Mouse (Mus musculus) intestine, embryonic 14.5 days (tissue): ENCODE measurements around the gene Pdcd7. TPM values are rescaled to one million over a fixed set of nuclear protein-coding genes. Genes with fewer than 3 reads are reported as not detected.

Source experiments
- ATAC-seq: fragments of 200-750 bp; cut with Nextera tagmentation; replicated peaks from 2 replicates; pipeline ENCODE4 v1.8.0; 2017; ENCODE audit warnings: low read depth, moderate number of reproducible peaks, moderate TSS enrichment, moderate library complexity; ENCODE audit not compliant: low FRiP score, low TSS enrichment
- DNase-seq: peaks from one replicate; pipeline ENCODE4 v3.0.0-alpha.2; 2018; ENCODE audit warnings: low spot score
- H3K27ac ChIP-seq: fragments of 300-500 bp; sonication (generic); 2 replicates; pipeline ENCODE4 v1.5.1; 2014; ENCODE audit warnings: low read depth, mild to moderate bottlenecking, control low read depth
- H3K27me3 ChIP-seq: fragments of 300-500 bp; sonication (generic); replicated peaks from 2 replicates; pipeline ENCODE4 v1.6.1; 2014; ENCODE audit warnings: low read length, control low read depth; ENCODE audit not compliant: control insufficient read depth, insufficient read depth
- H3K36me3 ChIP-seq: fragments of 300-500 bp; sonication (generic); 2 replicates; pipeline ENCODE4 v1.6.1; 2014; ENCODE audit warnings: low read length, control low read depth; ENCODE audit not compliant: control insufficient read depth, insufficient read depth
- H3K4me1 ChIP-seq: fragments of 300-500 bp; sonication (generic); replicated peaks from 2 replicates; pipeline ENCODE4 v1.6.1; 2014; ENCODE audit warnings: low read length, control low read depth, mixed read lengths; ENCODE audit not compliant: control insufficient read depth, insufficient read depth
- H3K4me2 ChIP-seq: fragments of 300-500 bp; sonication (generic); 2 replicates; pipeline ENCODE4 v1.6.1; 2014; ENCODE audit warnings: low read length
- H3K4me3 ChIP-seq: fragments of 300-500 bp; sonication (generic); 2 replicates; pipeline ENCODE4 v1.5.1; 2014; ENCODE audit warnings: low read depth, low read length, control low read depth, mixed read lengths
- H3K9ac ChIP-seq: fragments of 300-500 bp; sonication (generic); 2 replicates; pipeline ENCODE4 v1.6.1; 2014; ENCODE audit warnings: mild to moderate bottlenecking, low read length
- H3K9me3 ChIP-seq: fragments of 300-500 bp; sonication (generic); 2 replicates; pipeline ENCODE4 v1.6.1; 2016; ENCODE audit warnings: low read length, control low read depth; ENCODE audit not compliant: control insufficient read depth
- WGBS: fragments of 180-500 bp; shearing (Covaris S2); extraction: QIAGEN DNeasy Blood & Tissue Kit; methylation state at CpG from one replicate; pipeline ENCODE4 v1.1.7; 2014; 5-methylcytosine and 5-hydroxymethylcytosine counted together
- polyA plus RNA-seq: library from polyadenylated mRNA; unstranded; fragments of >200 nt; fragmentation: Nextera tagmentation; extraction: Ambion mirVana; gene quantifications from 2 replicates; pipeline ENCODE4 v1.2.1, GENCODE M21; 2014

Gene Pdcd7
- polyA plus RNA-seq, 1 experiment from 2014 or later = 11.2 TPM

DNA sequence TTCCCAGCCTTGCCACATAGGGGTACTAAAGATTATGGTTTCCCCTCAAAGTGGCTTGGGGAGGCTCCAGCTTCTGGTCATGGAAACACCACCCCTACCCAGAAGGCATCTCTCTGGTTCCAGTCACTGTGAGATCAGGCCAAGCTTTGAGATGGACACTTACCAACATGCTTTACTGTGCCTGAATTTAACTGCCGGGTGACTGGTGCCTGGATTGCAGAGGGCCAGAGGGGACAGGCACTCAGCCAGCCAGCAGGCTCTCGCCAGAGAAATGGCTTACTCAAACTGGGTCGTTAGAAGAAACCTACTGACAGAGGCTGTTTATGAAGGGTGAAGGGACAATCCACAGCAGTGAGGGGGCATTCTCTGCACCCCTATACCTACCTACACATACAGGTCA is 38.4 kb downstream of the Pdcd7 start:
- ATAC-seq (no peak), DNase-seq (no peak)
- Histone ChIP-seq H3K4me1 (peaks cover 6% of the 10 kb centered on the region; the same call in 1 of the 2 replicates), H3K4me3 (no peak overlapping the region), H3K4me2 (no peak overlapping the region), H3K9me3 (no peaks in the 10 kb centered on the region), H3K9ac (no peak overlapping the region), H3K27ac (no peak overlapping the region), H3K36me3 (no peaks in the 10 kb centered on the region), H3K27me3 (peaks cover 83% of the 10 kb centered on the region)
- 39% methylated on average over 3 of the region's 3 CpGs for WGBS

DNA sequence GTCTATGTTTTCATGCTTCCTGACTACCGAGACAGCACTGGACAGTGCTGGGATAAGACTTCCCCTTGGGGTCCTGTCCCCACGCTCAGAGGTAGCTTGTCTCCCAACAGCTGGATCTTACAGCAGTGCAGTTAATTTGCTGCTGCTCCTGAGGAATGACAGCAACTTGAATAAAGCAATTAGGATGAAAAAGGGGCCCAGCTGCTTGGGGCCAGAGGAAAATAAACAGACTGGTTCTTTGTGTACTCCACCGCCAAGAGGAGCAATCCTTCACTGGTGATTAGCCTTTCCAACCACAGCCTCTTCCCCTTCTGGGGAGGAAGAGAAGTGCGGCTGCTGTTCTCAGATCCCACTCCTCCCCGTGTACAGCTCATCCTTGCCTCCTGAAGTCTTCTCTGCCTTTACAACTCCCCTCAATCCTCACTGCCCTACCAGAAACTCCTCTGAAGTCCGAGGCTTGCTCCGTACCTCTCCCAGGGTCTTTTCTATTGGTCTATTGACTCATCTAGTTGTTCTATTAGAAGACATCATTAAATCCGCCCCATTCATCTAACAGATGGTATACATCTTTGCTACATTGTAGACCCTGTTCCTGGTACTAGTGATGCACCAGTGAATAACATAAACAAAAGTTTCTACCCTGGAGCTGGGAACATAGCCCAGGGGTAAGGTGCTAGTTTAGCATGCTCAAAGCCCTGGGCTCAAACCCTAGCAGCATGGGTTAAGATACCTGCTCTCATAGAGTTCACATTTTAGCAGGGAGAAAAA is 40.7 kb downstream of the Pdcd7 start:
- Histone ChIP-seq H3K27ac (no peak overlapping the region), H3K4me1 (peaks cover 6% of the 10 kb centered on the region; the same call in 1 of the 2 replicates), H3K4me3 (no peak overlapping the region), H3K9me3 (no peaks in the 10 kb centered on the region), H3K4me2 (no peak overlapping the region), H3K27me3 (peaks cover 83% of the 10 kb centered on the region), H3K9ac (no peak overlapping the region), H3K36me3 (no peaks in the 10 kb centered on the region)
- DNase-seq (peak; percentile 75), ATAC-seq (peak; percentile 50; the same call in 1 of the 2 replicates)
- 13% methylated on average over 8 of the region's 8 CpGs for WGBS

DNA sequence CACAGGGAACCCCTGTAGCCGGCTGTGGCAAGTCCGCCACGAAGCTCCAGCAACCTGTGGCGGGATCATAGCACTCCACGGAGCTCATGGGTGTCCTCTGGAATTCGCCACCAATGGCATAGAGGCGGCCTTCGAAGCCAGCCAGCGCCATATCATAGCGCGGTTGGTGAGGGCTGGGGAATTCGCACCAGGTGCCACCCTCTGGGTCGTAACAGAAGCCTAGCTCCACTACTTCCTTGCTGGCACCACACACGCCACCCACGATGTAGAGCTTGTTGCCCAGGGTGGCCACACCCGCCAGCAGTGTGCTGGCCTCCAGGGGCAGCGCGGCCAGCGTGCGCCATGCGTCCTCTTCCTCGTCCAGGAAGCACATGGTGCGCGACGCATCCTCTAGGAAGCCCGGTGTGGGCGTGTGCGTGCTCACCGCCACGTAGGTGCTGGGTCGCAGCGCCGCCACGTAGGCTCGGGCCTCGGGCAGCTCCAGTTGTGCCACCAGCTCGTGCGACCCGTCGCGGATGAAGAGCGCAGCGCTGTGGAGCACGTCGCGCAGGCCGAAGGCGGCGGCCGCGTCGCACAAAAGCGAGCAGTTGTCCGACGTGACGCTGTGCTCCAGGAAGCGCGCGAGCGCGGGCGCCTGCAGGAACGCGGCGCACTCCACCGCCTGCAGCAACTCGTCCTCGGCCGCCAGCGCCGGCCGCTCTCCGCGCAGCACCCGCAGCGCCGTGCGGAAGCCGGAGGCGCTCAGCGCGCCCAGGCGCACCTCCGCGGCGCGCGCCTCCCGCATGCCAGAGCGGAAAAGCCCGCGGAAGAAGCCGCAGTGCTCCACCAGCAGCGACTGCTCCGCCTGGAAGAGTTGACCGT is 45.1 kb downstream of the Pdcd7 start:
- DNase-seq = peak; percentile 67
- peak overlapping the region; percentile 12 for H3K9ac ChIP-seq
- peaks cover 3% of the 10 kb centered on the region; the same call in 1 of the 2 replicates for H3K4me1 ChIP-seq
- H3K27ac ChIP-seq = no peak overlapping the region
- WGBS = 17% methylated on average over 78 of the region's 96 CpGs
- peak overlapping the region; percentile 55 for H3K4me2 ChIP-seq
- peaks cover 85% of the 10 kb centered on the region for H3K27me3 ChIP-seq
- H3K36me3 ChIP-seq = no peaks in the 10 kb centered on the region
- H3K4me3 ChIP-seq = peak overlapping the region; percentile 37
- H3K9me3 ChIP-seq = no peaks in the 10 kb centered on the region
- ATAC-seq = peak; percentile 52

DNA sequence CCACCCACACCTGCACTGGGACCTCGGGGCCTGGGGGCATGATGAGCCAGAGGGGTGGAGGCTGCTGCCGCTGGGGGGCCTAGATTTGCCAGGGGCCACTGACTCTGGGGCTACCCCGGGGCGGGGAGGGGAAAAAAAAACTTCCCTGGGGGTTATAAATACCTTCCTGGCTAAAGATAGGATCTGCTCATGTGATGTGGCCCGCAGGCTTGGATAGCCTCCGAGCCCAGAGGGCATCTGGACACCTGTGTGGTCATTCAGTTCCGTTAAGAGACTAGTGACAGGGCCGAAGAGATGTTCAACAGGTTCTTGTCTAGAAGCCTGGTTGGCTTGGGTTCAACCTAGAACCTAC is 45.7 kb downstream of the Pdcd7 start, which contains the start of gene Kbtbd13:
Kbtbd13 (minus strand) TSS at position 40 of the 352 bp plus-strand sequence.
- peak within 1 kb of the TSS; percentile 37 for H3K4me3 ChIP-seq
- H3K4me2 ChIP-seq = peak within 1 kb of the TSS; percentile 55
- ATAC-seq (no peak), DNase-seq (no peak)
- H3K4me1 ChIP-seq = no peaks in the 10 kb centered on the region; the same call in 1 of the 2 replicates
- H3K27ac ChIP-seq = no peak within 1 kb of the TSS
- H3K27me3 ChIP-seq = peaks cover 88% of the 10 kb centered on the region
- peak within 1 kb of the TSS; percentile 12 for H3K9ac ChIP-seq
- H3K36me3 ChIP-seq = no peaks in the 10 kb centered on the region
- no peaks in the 10 kb centered on the region for H3K9me3 ChIP-seq
- WGBS = 30% methylated on average over 8 of the region's 8 CpGs

DNA sequence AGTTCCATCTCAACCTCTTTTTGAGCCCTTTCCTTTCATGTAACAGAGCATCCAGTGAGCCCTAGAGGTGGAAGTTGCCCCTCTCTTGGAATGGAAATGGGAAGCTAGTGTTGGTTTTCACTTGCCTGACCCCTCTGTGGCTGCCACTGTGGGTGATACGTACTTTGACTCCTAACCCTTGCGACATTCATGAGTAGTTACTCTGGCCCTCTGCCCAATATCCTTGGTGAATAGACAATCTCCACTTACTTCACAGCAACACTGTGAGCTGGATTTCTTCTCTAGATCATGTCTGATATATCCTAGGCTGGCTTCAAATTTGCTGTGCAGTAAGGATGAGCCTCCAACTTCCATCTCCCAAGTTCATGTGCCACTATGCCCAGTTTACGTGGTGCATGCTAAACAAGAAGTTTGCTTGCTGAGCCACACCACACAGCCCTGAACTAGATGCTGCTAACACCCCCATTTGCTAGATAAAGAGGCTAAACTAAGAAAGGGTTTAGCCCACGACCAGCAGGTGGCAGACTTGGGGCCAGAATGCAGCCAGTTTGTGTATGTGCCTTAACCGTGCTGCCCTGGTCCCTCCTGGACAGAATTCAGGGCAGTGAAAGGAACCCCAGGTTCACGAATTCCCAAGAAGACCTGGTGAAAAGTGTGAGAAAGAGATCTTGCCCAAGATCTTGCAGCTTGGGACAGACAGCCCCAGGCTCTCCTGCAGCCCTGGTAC is 46.9 kb downstream of the Pdcd7 start:
- Histone ChIP-seq H3K9ac (no peak overlapping the region), H3K4me1 (no peaks in the 10 kb centered on the region; the same call in 1 of the 2 replicates), H3K27ac (no peak overlapping the region), H3K4me2 (no peak overlapping the region), H3K9me3 (no peaks in the 10 kb centered on the region), H3K4me3 (no peak overlapping the region), H3K36me3 (no peaks in the 10 kb centered on the region), H3K27me3 (peaks cover 88% of the 10 kb centered on the region)
- DNase-seq (peak; percentile 85), ATAC-seq (no peak)
- WGBS = 28% methylated on average over 6 of the region's 6 CpGs

DNA sequence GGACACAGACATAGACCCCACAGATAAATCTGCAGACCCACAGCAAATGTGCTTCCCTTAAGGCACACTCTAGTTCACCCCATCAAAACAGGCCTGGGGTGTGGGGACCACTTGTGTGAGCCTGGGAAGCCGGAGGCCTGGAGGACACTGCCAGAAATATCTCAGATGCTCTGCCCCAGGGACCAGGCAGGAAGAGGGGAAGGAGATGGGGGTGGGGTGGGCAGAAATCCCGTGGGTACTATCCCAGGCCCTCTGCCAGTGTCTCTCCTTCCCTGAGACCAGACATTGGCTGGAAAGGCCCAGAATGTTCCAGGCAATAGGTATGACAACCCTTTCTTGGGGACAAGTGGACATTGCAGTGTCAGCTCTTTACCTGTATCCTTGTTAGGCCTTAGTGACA is 47.7 kb downstream of the Pdcd7 start:
- DNase-seq = no peak
- no peak overlapping the region for H3K4me3 ChIP-seq
- WGBS = 51% methylated on average over 2 of the region's 2 CpGs
- no peak for ATAC-seq
- H3K4me2 ChIP-seq = no peak overlapping the region
- peaks cover 89% of the 10 kb centered on the region for H3K27me3 ChIP-seq
- H3K4me1 ChIP-seq = peaks cover 3% of the 10 kb centered on the region
- H3K36me3 ChIP-seq = no peaks in the 10 kb centered on the region
- H3K27ac ChIP-seq = no peak overlapping the region
- no peaks in the 10 kb centered on the region for H3K9me3 ChIP-seq
- no peak overlapping the region for H3K9ac ChIP-seq

DNA sequence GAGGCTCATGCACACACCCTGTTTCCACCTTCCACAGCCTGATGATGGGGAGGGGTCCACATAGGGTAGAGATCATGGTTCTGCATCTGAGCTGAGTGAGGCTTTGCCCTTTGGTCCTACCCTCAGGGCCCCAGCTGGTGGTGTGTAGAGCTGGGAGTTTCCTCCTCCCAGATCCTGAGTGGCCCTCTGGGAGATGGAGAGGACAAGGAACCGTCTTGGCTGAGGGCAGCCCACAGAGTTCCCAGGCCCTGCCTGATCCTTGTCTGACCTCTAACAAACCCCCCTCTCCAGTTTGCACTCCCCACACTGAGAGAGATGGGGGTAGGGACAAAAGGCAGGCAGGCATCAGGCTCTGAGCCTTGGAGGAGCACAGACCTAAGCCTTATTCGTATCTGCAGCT is 48.5 kb downstream of the Pdcd7 start:
- Histone ChIP-seq H3K4me1 (peaks cover 3% of the 10 kb centered on the region), H3K27ac (no peak overlapping the region), H3K4me3 (no peak overlapping the region), H3K9ac (no peak overlapping the region), H3K27me3 (peaks cover 89% of the 10 kb centered on the region), H3K9me3 (no peaks in the 10 kb centered on the region), H3K4me2 (no peak overlapping the region), H3K36me3 (no peaks in the 10 kb centered on the region)
- no peak for DNase-seq
- no peak for ATAC-seq
- WGBS = 62% methylated on average over 2 of the region's 2 CpGs

DNA sequence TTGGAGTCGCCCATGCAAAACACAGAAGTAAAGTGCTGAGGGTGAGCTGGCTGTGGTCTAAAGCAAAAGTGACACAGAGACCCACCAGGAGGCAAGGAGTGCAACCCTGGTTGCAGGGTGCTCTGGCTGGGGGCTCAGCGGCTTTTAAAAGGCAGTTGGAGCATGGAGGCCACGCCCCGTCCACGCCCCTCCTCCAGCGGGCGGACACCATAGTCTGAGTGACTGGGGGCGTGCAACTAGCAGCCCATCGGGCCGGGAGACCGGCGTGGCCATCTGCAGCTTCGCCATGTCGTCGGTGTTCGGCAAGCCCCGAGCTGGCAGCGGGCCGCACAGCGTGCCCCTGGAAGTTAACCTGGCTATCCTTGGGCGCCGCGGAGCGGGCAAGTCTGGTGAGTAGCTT is 52.4 kb downstream of the Pdcd7 start, which contains the start of gene Rasl12:
Rasl12 (plus strand) TSS at position 228 of the 400 bp plus-strand sequence.
- peak within 1 kb of the TSS; percentile 37 for H3K9ac ChIP-seq
- no peaks in the 10 kb centered on the region for H3K36me3 ChIP-seq
- DNase-seq (peak; percentile 80), ATAC-seq (peak; percentile 72; the same call in 1 of the 2 replicates)
- H3K27ac ChIP-seq = no peak within 1 kb of the TSS
- peak within 1 kb of the TSS; percentile 74 for H3K4me2 ChIP-seq
- H3K9me3 ChIP-seq = no peaks in the 10 kb centered on the region
- 1% methylated on average over 24 of the region's 24 CpGs for WGBS
- peaks cover 78% of the 10 kb centered on the region for H3K27me3 ChIP-seq
- H3K4me3 ChIP-seq = peak within 1 kb of the TSS; percentile 44
- peaks cover 3% of the 10 kb centered on the region; the same call in 1 of the 2 replicates for H3K4me1 ChIP-seq
